Mouse (Mus musculus): Measurements from ENCODE around the gene Polr2g. TPM values are rescaled to one million over a fixed set of nuclear protein-coding genes. Genes with fewer than 3 reads are reported as not detected.

Polr2g gene
- polyA plus RNA-seq, 1 experiment from 2014 or later = 190 TPM

DNA sequence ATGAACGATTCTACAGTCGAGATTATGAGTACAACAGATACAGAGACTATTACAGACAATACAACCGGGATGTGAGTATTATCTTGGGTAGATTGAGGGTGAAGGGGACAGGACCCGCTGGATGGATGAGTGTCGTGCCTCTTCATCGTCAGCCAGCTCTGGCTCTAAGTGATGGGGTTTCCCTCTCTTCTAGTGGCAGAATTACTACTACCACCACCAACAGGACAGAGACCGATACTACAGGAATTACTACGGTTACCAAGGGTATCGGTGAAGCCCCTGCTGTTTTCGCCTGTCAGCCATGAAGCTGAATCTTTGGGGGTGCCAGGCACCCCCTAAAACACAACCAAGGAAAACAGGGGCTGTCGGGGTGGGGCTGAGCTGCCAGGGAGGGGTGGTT, 32.9 kb upstream of the Polr2g start:
- Histone ChIP-seq H3K27ac (no peak overlapping the region), H3K4me3 (no peak overlapping the region), H3K9me3 (replicated peaks) (no peaks in the 10 kb centered on the region), H3K4me2 (no peak overlapping the region), H3K27me3 (no peaks in the 10 kb centered on the region), H3K9ac (no peak overlapping the region), H3K36me3 (ENCODE audit: poor library complexity, severe bottlenecking) (peaks cover 98% of the 10 kb centered on the region), H3K4me1 (no peaks in the 10 kb centered on the region)
- no peak for ATAC-seq
- WGBS = 81% methylated on average over 11 of the region's 11 CpGs

DNA sequence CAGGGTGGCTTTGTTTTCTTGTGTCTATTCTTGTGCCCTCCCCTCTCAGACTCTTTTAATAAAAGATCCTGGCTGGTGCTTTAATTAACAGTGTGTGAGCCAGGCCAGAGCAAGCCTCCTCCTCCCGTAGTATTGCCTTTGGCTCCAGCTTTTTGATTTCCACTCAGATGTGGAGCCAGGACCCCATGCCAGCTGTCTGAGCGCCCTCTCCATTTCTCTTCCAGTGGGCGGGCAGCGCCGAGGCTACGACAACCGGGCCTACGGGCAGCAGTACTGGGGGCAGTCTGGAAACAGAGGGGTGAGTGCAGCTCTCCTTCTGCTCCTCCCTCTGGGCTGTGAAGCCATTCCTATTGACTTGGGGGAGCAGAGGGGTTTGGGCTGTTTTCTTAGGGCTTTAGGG, 32.3 kb upstream of the Polr2g start:
- H3K4me2 ChIP-seq = no peak overlapping the region
- 0 out of 2 replicates have a peak, but pooled peaks have one; percentile 27 for ATAC-seq
- 87% methylated on average over 8 of the region's 8 CpGs for WGBS
- no peaks in the 10 kb centered on the region for H3K9me3 ChIP-seq (replicated peaks)
- no peak overlapping the region for H3K9ac ChIP-seq
- no peaks in the 10 kb centered on the region for H3K27me3 ChIP-seq
- peaks cover 98% of the 10 kb centered on the region for H3K36me3 ChIP-seq (ENCODE audit: poor library complexity, severe bottlenecking)
- H3K4me3 ChIP-seq = no peak overlapping the region
- H3K4me1 ChIP-seq = no peaks in the 10 kb centered on the region
- no peak overlapping the region for H3K27ac ChIP-seq

GRCm38 (mm10) chr19:8829660-8830059, 31.3 kb upstream of the Polr2g start, which contains the start of gene AC129217.1:
Gene AC129217.1 (plus strand): TSS chr19:8829773.
- Histone ChIP-seq H3K9ac (no peak within 1 kb of the TSS), H3K4me3 (no peak within 1 kb of the TSS), H3K4me1 (no peaks in the 10 kb centered on the region), H3K9me3 (replicated peaks) (no peaks in the 10 kb centered on the region), H3K27ac (no peak within 1 kb of the TSS), H3K27me3 (no peaks in the 10 kb centered on the region), H3K36me3 (ENCODE audit: poor library complexity, severe bottlenecking) (peaks cover 99% of the 10 kb centered on the region), H3K4me2 (no peak within 1 kb of the TSS)
- no peak for ATAC-seq
- WGBS = 89% methylated on average over 8 of the region's 8 CpGs

DNA sequence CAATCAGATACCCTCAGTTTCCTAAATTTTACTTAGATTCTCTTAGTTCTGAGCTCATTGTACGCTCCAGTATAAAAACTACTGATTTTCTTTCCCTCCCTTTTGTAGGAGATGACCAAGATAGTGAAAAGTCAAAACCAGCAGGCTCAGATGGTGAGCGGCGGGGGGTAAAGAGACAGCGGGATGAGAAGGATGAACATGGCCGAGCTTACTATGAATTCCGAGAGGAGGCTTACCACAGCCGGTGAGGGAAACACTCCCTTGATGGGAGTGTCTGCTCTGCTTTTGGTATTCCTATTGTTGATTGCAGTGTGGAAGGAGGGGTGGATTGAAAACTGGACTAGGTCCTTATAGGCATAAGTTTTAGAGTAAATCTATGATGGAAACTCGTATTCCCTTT, 24.3 kb upstream of the Polr2g start:
- Histone ChIP-seq H3K36me3 (ENCODE audit: poor library complexity, severe bottlenecking) (peaks cover 51% of the 10 kb centered on the region), H3K4me3 (peak overlapping the region; percentile 100), H3K27me3 (no peaks in the 10 kb centered on the region), H3K27ac (no peak overlapping the region), H3K4me1 (peaks cover 33% of the 10 kb centered on the region), H3K9ac (peak overlapping the region; percentile 99), H3K4me2 (peak overlapping the region; percentile 92), H3K9me3 (replicated peaks) (no peaks in the 10 kb centered on the region)
- WGBS = 78% methylated on average over 8 of the region's 8 CpGs
- no peak for ATAC-seq

DNA sequence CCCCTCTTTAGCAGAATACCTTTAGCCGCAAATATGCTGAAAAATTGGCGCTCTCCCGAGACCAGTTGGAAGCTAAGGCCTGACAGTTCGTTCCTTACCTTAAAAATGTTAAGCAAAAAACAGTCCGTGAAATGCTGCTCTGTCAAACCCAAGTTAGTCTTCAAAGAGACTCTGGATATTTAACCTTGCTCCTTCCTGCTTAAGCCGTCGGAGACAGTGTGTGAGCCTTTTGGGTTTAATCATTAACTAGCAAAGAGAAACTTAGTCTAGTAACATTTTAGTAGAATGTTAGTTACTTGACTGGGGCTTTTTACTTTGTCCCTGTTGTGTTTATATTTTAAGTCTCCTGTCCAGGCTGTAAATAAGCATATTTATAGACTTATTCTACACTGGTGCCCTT, 22.8 kb upstream of the Polr2g start:
- Histone ChIP-seq H3K9ac (peak overlapping the region; percentile 99), H3K36me3 (ENCODE audit: poor library complexity, severe bottlenecking) (peaks cover 44% of the 10 kb centered on the region), H3K27me3 (no peaks in the 10 kb centered on the region), H3K4me2 (peak overlapping the region; percentile 92), H3K4me1 (peaks cover 48% of the 10 kb centered on the region), H3K4me3 (peak overlapping the region; percentile 100), H3K9me3 (replicated peaks) (no peaks in the 10 kb centered on the region), H3K27ac (no peak overlapping the region)
- ATAC-seq = no peak
- WGBS = 1% methylated on average over 7 of the region's 7 CpGs

GRCm38 (mm10) chr19:8820424-8820956, 22.1 kb upstream of the Polr2g start:
- under 1% methylated on average over 48 of the region's 48 CpGs for WGBS

GRCm38 (mm10) chr19:8819596-8820423, 21.4 kb upstream of the Polr2g start, which contains the start of gene Hnrnpul2:
Gene Hnrnpul2 (plus strand): TSS chr19:8820010.
- ATAC-seq = peak; percentile 96

More at GRCm38 (mm10) chr19:8820424-8820956, 22.1 kb upstream of the Polr2g start:
- H3K4me1 ChIP-seq = peaks cover 53% of the 10 kb centered on the region
- peak overlapping the region; percentile 99 for H3K9ac ChIP-seq
- no peaks in the 10 kb centered on the region for H3K27me3 ChIP-seq
- no peak for ATAC-seq
- H3K27ac ChIP-seq = peak overlapping the region; percentile 99
- H3K9me3 ChIP-seq (replicated peaks) = no peaks in the 10 kb centered on the region
- H3K4me2 ChIP-seq = peak overlapping the region; percentile 92
- H3K4me3 ChIP-seq = peak overlapping the region; percentile 100
- H3K36me3 ChIP-seq (ENCODE audit: poor library complexity, severe bottlenecking) = peaks cover 43% of the 10 kb centered on the region

DNA sequence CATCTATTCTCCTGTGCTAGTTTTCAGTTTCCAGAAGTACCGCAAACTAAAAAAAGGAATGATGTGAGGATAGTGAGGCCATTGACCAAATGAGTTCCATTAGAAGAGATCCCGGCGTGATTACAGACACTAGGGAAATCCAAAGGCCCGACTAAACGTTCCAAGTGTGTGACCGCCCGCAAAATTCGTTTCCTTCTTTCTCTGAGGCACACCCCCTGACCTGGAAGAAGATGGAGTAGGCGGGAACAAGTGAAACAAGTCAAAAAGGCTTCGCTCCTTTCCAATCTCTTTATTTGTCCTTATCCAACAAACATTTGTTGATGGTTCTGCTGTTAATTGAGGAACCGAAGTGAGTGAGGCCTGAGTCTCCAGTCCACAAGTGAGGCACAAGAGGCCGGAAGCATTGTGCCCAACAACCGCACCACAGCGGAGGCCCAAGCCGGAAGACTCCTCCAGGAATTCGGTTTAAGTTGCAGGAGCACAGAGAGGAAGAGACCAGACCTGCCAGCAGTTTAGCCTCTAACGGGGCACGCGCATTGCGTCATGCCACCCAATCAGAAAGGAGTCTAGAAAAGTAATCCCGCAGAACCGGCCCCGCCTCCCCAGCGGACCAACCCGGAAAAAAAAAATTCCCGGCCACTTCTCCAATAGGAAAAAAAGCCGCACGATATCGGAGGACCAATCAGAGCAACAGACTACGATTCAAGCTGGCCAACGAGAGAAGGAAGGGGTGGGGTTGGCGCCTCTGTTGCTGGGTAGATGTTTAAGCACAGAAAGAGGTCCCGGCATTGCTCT, 20.6 kb upstream of the Polr2g start, which contains the start of gene Ttc9c:
Gene Ttc9c (minus strand): TSS at position 533 of the 795 bp plus-strand sequence.
- Histone ChIP-seq H3K4me2 (peak within 1 kb of the TSS; percentile 92), H3K4me3 (peak within 1 kb of the TSS; percentile 100)
- under 1% methylated on average over 33 of the region's 33 CpGs for WGBS

More at GRCm38 (mm10) chr19:8819596-8820423, 21.4 kb upstream of the Polr2g start, which contains the start of gene Hnrnpul2:
- Histone ChIP-seq H3K9ac (peak within 1 kb of the TSS; percentile 99), H3K4me3 (peak within 1 kb of the TSS; percentile 100), H3K27me3 (no peaks in the 10 kb centered on the region), H3K9me3 (replicated peaks) (no peaks in the 10 kb centered on the region), H3K4me2 (peak within 1 kb of the TSS; percentile 92), H3K4me1 (peaks cover 58% of the 10 kb centered on the region), H3K36me3 (ENCODE audit: poor library complexity, severe bottlenecking) (peaks cover 43% of the 10 kb centered on the region), H3K27ac (peak within 1 kb of the TSS; percentile 99)
- WGBS = under 1% methylated on average over 74 of the region's 83 CpGs

GRCm38 (mm10) chr19:8818301-8818798, 20.0 kb upstream of the Polr2g start:
- H3K9ac ChIP-seq = peak overlapping the region; percentile 81
- WGBS = 29% methylated on average over 14 of the region's 14 CpGs
- H3K4me3 ChIP-seq = peak overlapping the region; percentile 100
- no peaks in the 10 kb centered on the region for H3K27me3 ChIP-seq
- peak overlapping the region; percentile 92 for H3K4me2 ChIP-seq
- H3K36me3 ChIP-seq (ENCODE audit: poor library complexity, severe bottlenecking) = peaks cover 42% of the 10 kb centered on the region
- peaks cover 56% of the 10 kb centered on the region for H3K4me1 ChIP-seq
- H3K9me3 ChIP-seq (replicated peaks) = no peaks in the 10 kb centered on the region
- peak overlapping the region; percentile 99 for H3K27ac ChIP-seq
- ATAC-seq = no peak

More for the DNA sequence above, 20.6 kb upstream of the Polr2g start, which contains the start of gene Ttc9c:
- H3K9me3 ChIP-seq (replicated peaks) = no peaks in the 10 kb centered on the region
- H3K4me1 ChIP-seq = peaks cover 58% of the 10 kb centered on the region
- H3K9ac ChIP-seq = peak within 1 kb of the TSS; percentile 99
- no peaks in the 10 kb centered on the region for H3K27me3 ChIP-seq
- ATAC-seq = peak; percentile 94
- peaks cover 42% of the 10 kb centered on the region for H3K36me3 ChIP-seq (ENCODE audit: poor library complexity, severe bottlenecking)
- H3K27ac ChIP-seq = peak within 1 kb of the TSS; percentile 99

- Histone ChIP-seq H3K27ac (no peak overlapping the region), H3K4me1 (peaks cover 43% of the 10 kb centered on the region), H3K36me3 (ENCODE audit: poor library complexity, severe bottlenecking) (peaks cover 47% of the 10 kb centered on the region), H3K4me2 (peak overlapping the region; percentile 48), H3K4me3 (peak overlapping the region; percentile 100), H3K9me3 (replicated peaks) (no peaks in the 10 kb centered on the region), H3K27me3 (no peaks in the 10 kb centered on the region), H3K9ac (peak overlapping the region; percentile 53)
- WGBS = 55% methylated on average over 3 of the region's 3 CpGs
- no peak for ATAC-seq
Observed at GRCm38 (mm10) chr19:8817001-8817400, 18.6 kb upstream of the Polr2g start.

DNA sequence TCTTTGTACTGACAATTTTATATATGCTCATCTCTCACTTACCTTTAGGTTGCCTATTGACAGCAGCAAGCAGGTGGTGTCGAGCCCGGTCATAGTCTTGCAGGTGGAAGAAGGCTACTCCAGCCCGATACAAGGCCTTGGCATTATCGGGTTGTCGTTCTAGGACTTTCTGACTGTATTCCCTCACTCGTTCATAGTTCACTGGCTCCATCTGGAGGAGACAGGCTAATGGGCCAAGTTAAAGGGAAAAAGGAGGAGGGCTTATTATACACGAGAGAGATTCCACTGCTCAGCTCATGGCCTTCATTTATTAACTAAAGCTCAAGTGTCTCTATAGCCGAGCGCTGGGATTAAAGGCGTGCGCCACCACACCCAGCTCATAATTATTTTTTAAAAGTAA, 17.4 kb upstream of the Polr2g start:
- Histone ChIP-seq H3K36me3 (ENCODE audit: poor library complexity, severe bottlenecking) (peaks cover 57% of the 10 kb centered on the region), H3K4me3 (no peak overlapping the region), H3K9ac (peak overlapping the region; percentile 22; the same call in 1 of the 2 replicates), H3K4me2 (peak overlapping the region; percentile 19), H3K9me3 (replicated peaks) (no peaks in the 10 kb centered on the region), H3K27me3 (no peaks in the 10 kb centered on the region), H3K27ac (no peak overlapping the region), H3K4me1 (peaks cover 32% of the 10 kb centered on the region)
- ATAC-seq = no peak
- 74% methylated on average over 11 of the region's 11 CpGs for WGBS

All from forebrain, embryonic 13.5 days (tissue).